8 mouse cellular contexts compared by ENCODE assay signal in genomic region chr5:25759460-25760409, GRCm38 (mm10). TPM values are rescaled to one million over a fixed set of nuclear protein-coding genes. Genes with fewer than 3 reads are reported as not detected.
DNase-seq lines count a peak whose midpoint lies in the region; ATAC-seq and TF ChIP-seq lines count a peak whose summit lies in the region.

Gene Actr3b (plus strand): TSS chr5:25759997.

- H3K36me3 ChIP-seq in heart, embryonic 11.5 days (ENCODE audit: control insufficient read depth, insufficient read depth, low read length): no peaks in the 10 kb centered on the region
- H3K36me3 ChIP-seq in kidney, embryonic 15.5 days: no peaks in the 10 kb centered on the region
- no peaks in the 10 kb centered on the region for H3K36me3 ChIP-seq in limb, embryonic 15.5 days
- no peaks in the 10 kb centered on the region for H3K36me3 ChIP-seq in midbrain, postnatal 0 days (ENCODE audit: insufficient read depth, low read length)

- peak within 1 kb of the TSS; percentile 51 for H3K4me3 ChIP-seq in embryonic fibroblast, embryonic 13.5 days (ENCODE audit: insufficient read depth, low read length)
- H3K4me3 ChIP-seq in heart, embryonic 11.5 days (ENCODE audit: low read depth, low read length): peak within 1 kb of the TSS; percentile 79
- H3K4me3 ChIP-seq in kidney, embryonic 15.5 days (replicated peaks): peak within 1 kb of the TSS; percentile 80
- H3K4me3 ChIP-seq in limb, embryonic 15.5 days: peak within 1 kb of the TSS; percentile 65
- H3K4me3 ChIP-seq in midbrain, postnatal 0 days (ENCODE audit: low read depth, low read length): peak within 1 kb of the TSS; percentile 83

- H3K9me3 ChIP-seq in heart, embryonic 11.5 days (replicated peaks; ENCODE audit: control insufficient read depth, low read length): no peaks in the 10 kb centered on the region
- no peaks in the 10 kb centered on the region for H3K9me3 ChIP-seq in kidney, embryonic 15.5 days (replicated peaks)
- no peaks in the 10 kb centered on the region for H3K9me3 ChIP-seq in limb, embryonic 15.5 days
- no peaks in the 10 kb centered on the region for H3K9me3 ChIP-seq in midbrain, postnatal 0 days (ENCODE audit: low read length)

- peak within 1 kb of the TSS; percentile 94 for H3K4me2 ChIP-seq in heart, embryonic 11.5 days
- H3K4me2 ChIP-seq in kidney, embryonic 15.5 days: peak within 1 kb of the TSS; percentile 99
- peak within 1 kb of the TSS; percentile 98 for H3K4me2 ChIP-seq in limb, embryonic 15.5 days
- H3K4me2 ChIP-seq in midbrain, postnatal 0 days (ENCODE audit: low read depth, low read length, poor library complexity, severe bottlenecking): peak within 1 kb of the TSS; percentile 65

- peak; percentile 85 for DNase-seq in B cell, adult 2 months
- peak; percentile 98 for DNase-seq in brain, adult 2 months (ENCODE audit: low read depth, low spot score)
- DNase-seq in midbrain, postnatal 0 days (ENCODE audit: low spot score): peak; percentile 95
- DNase-seq in spleen, postnatal 10 days (ENCODE audit: low spot score in 2 of 2): peak; percentile 38 to 81

- ATAC-seq in heart, embryonic 11.5 days (replicated peaks; ENCODE audit: insufficient number of reproducible peaks, low FRiP score, low TSS enrichment): peak; percentile 94
- ATAC-seq in kidney, embryonic 15.5 days (replicated peaks; ENCODE audit: low FRiP score): peak; percentile 96
- peak; percentile 84 for ATAC-seq in limb, embryonic 15.5 days (ENCODE audit: insufficient number of reproducible peaks, low FRiP score, low TSS enrichment, low read depth)
- peak; percentile 97 for ATAC-seq in midbrain, postnatal 0 days (ENCODE audit: low FRiP score)

- H3K9ac ChIP-seq in heart, embryonic 11.5 days (ENCODE audit: low read depth, low read length): peak within 1 kb of the TSS; percentile 77
- peak within 1 kb of the TSS; percentile 57 for H3K9ac ChIP-seq in kidney, embryonic 15.5 days
- peak within 1 kb of the TSS; percentile 57 for H3K9ac ChIP-seq in limb, embryonic 15.5 days
- H3K9ac ChIP-seq in midbrain, postnatal 0 days (replicated peaks; ENCODE audit: low read length, poor library complexity, severe bottlenecking): peak within 1 kb of the TSS; percentile 69

- TF ChIP-seq POLR2A in embryonic fibroblast, embryonic 13.5 days (IDR thresholded peaks at IDR 0.05; ENCODE audit: low read depth, low read length): peak; percentile 66

- no peaks in the 10 kb centered on the region for H3K4me1 ChIP-seq in embryonic fibroblast, embryonic 13.5 days (ENCODE audit: control insufficient read depth, insufficient read depth, low read length)
- H3K4me1 ChIP-seq in heart, embryonic 11.5 days (ENCODE audit: control insufficient read depth, insufficient read depth, low read length): peaks cover 15% of the 10 kb centered on the region
- peaks cover 9% of the 10 kb centered on the region for H3K4me1 ChIP-seq in kidney, embryonic 15.5 days
- H3K4me1 ChIP-seq in limb, embryonic 15.5 days: peaks cover 13% of the 10 kb centered on the region
- H3K4me1 ChIP-seq in midbrain, postnatal 0 days (ENCODE audit: insufficient read depth, low read length): peaks cover 5% of the 10 kb centered on the region

- WGBS in heart, embryonic 11.5 days (ENCODE audit: insufficient replicate concordance): 2% methylated on average over 40 of the region's 45 CpGs
- 3% methylated on average over 45 of the region's 45 CpGs for WGBS in kidney, embryonic 15.5 days
- WGBS in limb, embryonic 15.5 days: 2% methylated on average over 45 of the region's 45 CpGs
- 3% methylated on average over 43 of the region's 45 CpGs for WGBS in midbrain, postnatal 0 days

- no peak within 1 kb of the TSS for H3K27ac ChIP-seq in embryonic fibroblast, embryonic 13.5 days (ENCODE audit: insufficient read depth, low read length)
- no peak within 1 kb of the TSS for H3K27ac ChIP-seq in heart, embryonic 11.5 days (ENCODE audit: low read depth, low read length)
- no peak within 1 kb of the TSS for H3K27ac ChIP-seq in kidney, embryonic 15.5 days
- no peak within 1 kb of the TSS for H3K27ac ChIP-seq in limb, embryonic 15.5 days
- peak within 1 kb of the TSS; percentile 57; the same call in 1 of the 2 replicates for H3K27ac ChIP-seq in midbrain, postnatal 0 days (ENCODE audit: low read depth, low read length)

- no peak for TF ChIP-seq CTCF in embryonic fibroblast, embryonic 13.5 days (IDR thresholded peaks at IDR 0.05; ENCODE audit: borderline replicate concordance, insufficient read depth, low read length)
- TF ChIP-seq CTCF in midbrain, postnatal 0 days (IDR thresholded peaks at IDR 0.05): no peak

- H3K27me3 ChIP-seq in heart, embryonic 11.5 days (ENCODE audit: control insufficient read depth, insufficient read depth, low read length): no peaks in the 10 kb centered on the region
- H3K27me3 ChIP-seq in kidney, embryonic 15.5 days: peaks cover 7% of the 10 kb centered on the region; the same call in 1 of the 2 replicates
- H3K27me3 ChIP-seq in limb, embryonic 15.5 days: peaks cover 6% of the 10 kb centered on the region; the same call in 1 of the 2 replicates
- no peaks in the 10 kb centered on the region for H3K27me3 ChIP-seq in midbrain, postnatal 0 days (ENCODE audit: insufficient read depth, low read length)

RNA-seq across cellular contexts. Expression of gene Actr3b, which starts in this region (rescaled TPM):
- 1.9 and 2.1 TPM in 2 replicates for polyA plus RNA-seq in embryonic fibroblast, embryonic 13.5 days (2011; ENCODE audit: insufficient read length, low read depth, missing spikeins)
- 37.4 and 42.5 TPM in 2 replicates for polyA plus RNA-seq in heart, embryonic 11.5 days (2014; fragmentation: Nextera tagmentation; extraction: Ambion mirVana)
- polyA plus RNA-seq in kidney, embryonic 15.5 days (2015; fragmentation: Nextera tagmentation; extraction: Ambion mirVana): 5.2 and 5.3 TPM in 2 replicates
- polyA plus RNA-seq in limb, embryonic 15.5 days (2015; fragmentation: Nextera tagmentation; extraction: Ambion mirVana): 3.3 and 4.2 TPM in 2 replicates
- 17.4 and 21.1 TPM in 2 replicates for total RNA-seq in midbrain, postnatal 0 days (2014; rRNA removed)
- 57.5 and 61.1 TPM in 2 replicates for polyA plus RNA-seq in midbrain, postnatal 0 days (2015; fragmentation: Nextera tagmentation; extraction: Ambion mirVana)
